Mouse (Mus musculus): Measurements from ENCODE around the gene Zfp768.

The Zfp768 gene

GRCm38 (mm10) chr7:127297586-127298193 is 47.7 kb downstream of the Zfp768 start:
- DNase-seq (ENCODE audit: low read depth, low spot score) = no peak

DNA sequence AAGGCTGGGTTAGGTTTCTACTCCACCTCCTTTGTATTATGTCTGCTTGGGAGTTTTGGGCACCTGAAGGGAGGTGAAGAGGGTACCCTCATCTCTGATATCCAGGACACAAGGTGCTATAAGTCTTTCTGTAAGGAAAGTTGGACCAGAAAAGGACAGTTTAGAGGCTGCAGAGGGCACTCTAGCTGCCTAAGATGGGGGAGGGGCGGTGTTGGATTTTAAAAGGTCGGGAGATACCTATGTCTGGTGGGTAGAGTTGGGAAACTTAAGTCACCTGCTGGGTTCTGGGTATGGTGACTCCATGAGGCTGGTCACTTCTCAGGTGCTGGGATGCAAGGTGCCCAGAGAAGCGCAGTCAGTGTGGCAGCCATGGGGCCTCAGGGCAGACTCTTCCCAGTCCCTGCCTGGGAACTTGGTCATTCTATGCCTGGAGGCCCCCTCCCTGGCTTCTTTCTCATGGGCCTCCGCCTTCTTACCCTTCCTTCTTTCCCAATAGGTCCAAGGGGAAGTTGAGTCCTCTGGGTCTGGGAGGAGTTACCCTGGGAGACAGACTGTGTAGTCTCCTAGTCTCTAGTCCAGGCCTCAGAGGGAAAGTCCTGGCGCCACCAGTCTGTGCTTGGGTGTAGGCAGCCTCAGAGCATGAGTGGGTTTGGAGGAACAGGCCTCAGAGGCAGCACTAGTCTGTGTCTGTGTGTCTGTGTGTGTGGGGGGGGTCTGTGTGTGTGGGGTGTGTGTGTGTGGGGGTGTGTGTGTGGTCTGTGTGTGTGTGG is 48.4 kb downstream of the Zfp768 start:
- DNase-seq (ENCODE audit: low read depth, low spot score) = no peak

DNA sequence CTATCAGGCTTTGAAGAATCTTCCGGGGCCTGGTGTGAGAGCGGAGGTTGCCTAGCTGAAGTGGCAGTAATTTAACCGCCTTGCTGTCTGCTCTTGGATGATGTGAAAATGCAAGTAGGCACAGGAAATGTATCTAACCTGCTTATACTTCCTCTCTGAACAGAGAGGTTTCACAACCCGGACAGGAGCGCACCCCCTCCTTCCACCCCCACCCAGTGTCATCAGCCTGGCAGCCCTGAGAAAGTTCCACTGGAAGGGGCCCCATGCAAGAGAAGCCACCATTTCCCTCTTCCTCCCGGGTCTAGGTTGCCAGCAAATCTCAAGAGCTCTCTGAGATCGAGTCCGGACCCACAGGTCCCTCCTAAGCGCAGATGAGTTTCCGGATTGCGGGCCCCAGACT is 49.3 kb downstream of the Zfp768 start, which contains the start of gene Itgal:
Gene Itgal, plus strand, starts transcription at position 163 of the 400 bp plus-strand sequence.
- no peak for DNase-seq (ENCODE audit: low read depth, low spot score)
